Mouse (Mus musculus): ENCODE data around the gene Rhbdl3.

DNA sequence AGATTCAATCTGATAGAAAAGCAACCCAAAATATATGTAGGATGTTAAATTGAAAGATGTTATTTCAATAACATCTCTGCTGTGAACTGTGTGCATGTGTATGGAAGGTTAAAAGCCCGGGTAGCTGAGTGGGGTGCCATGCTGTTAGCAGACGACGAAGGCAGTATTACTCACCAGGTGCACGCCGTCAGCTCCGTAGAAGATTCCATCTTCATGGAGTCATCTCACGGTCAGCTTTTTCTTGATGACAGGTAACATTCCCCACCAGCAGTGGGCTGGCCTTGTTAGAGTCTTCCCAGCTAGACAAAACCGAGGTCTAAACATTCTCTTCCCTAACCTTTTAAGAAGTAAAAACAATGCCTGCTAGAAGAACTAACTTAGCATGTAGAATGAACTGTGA lies 36.6 kb upstream of the Rhbdl3 start:
- no peak for TF ChIP-seq CTCF (IDR thresholded peaks at IDR 0.05; ENCODE audit: insufficient read depth, low read length)
- no peak for TF ChIP-seq POLR2A (IDR thresholded peaks at IDR 0.05; ENCODE audit: borderline replicate concordance, extremely low read depth, low read depth, low read length)

Measured in lung, adult 2 months (tissue).